Mouse (Mus musculus): Measurements from ENCODE around the gene Dnajc11. TPM values are rescaled to one million over a fixed set of nuclear protein-coding genes. Genes with fewer than 3 reads are reported as not detected.

Gene Dnajc11
- polyA plus RNA-seq, 1 experiment from 2014 or later = 73.2 TPM

- no peak overlapping the region for H3K27ac ChIP-seq
- WGBS = 76% methylated on average over 12 of the region's 12 CpGs
- no peaks in the 10 kb centered on the region for H3K27me3 ChIP-seq (replicated peaks)
- H3K9ac ChIP-seq = no peak overlapping the region
- no peak for ATAC-seq
- no peak overlapping the region for H3K4me3 ChIP-seq (replicated peaks)
- H3K4me2 ChIP-seq (replicated peaks) = no peak overlapping the region
- H3K9me3 ChIP-seq = no peaks in the 10 kb centered on the region
- H3K4me1 ChIP-seq (replicated peaks) = peaks cover 34% of the 10 kb centered on the region
- H3K36me3 ChIP-seq = peaks cover 44% of the 10 kb centered on the region
These were observed 88.1 kb downstream of the Dnajc11 start for GRCm38 (mm10) chr4:152021568-152022097.

GRCm38 (mm10) chr4:152022506-152022905 is 89.0 kb downstream of the Dnajc11 start:
- H3K4me1 ChIP-seq (replicated peaks) = peaks cover 37% of the 10 kb centered on the region
- H3K9me3 ChIP-seq = no peaks in the 10 kb centered on the region
- H3K9ac ChIP-seq = no peak overlapping the region
- H3K36me3 ChIP-seq = peaks cover 44% of the 10 kb centered on the region
- H3K4me3 ChIP-seq (replicated peaks) = no peak overlapping the region
- ATAC-seq = no peak
- H3K27ac ChIP-seq = no peak overlapping the region
- H3K4me2 ChIP-seq (replicated peaks) = no peak overlapping the region
- 86% methylated on average over 8 of the region's 8 CpGs for whole genome bisulfite sequencing
- no peaks in the 10 kb centered on the region for H3K27me3 ChIP-seq (replicated peaks)

GRCm38 (mm10) chr4:152024525-152024924 is 91.0 kb downstream of the Dnajc11 start:
- H3K27ac ChIP-seq = no peak overlapping the region
- peaks cover 48% of the 10 kb centered on the region for H3K4me1 ChIP-seq (replicated peaks)
- no peaks in the 10 kb centered on the region for H3K9me3 ChIP-seq
- 90% methylated on average over 11 of the region's 11 CpGs for WGBS
- H3K4me3 ChIP-seq (replicated peaks) = no peak overlapping the region
- H3K4me2 ChIP-seq (replicated peaks) = no peak overlapping the region
- no peak for ATAC-seq
- no peak overlapping the region for H3K9ac ChIP-seq
- H3K36me3 ChIP-seq = peaks cover 33% of the 10 kb centered on the region
- no peaks in the 10 kb centered on the region for H3K27me3 ChIP-seq (replicated peaks)

DNA sequence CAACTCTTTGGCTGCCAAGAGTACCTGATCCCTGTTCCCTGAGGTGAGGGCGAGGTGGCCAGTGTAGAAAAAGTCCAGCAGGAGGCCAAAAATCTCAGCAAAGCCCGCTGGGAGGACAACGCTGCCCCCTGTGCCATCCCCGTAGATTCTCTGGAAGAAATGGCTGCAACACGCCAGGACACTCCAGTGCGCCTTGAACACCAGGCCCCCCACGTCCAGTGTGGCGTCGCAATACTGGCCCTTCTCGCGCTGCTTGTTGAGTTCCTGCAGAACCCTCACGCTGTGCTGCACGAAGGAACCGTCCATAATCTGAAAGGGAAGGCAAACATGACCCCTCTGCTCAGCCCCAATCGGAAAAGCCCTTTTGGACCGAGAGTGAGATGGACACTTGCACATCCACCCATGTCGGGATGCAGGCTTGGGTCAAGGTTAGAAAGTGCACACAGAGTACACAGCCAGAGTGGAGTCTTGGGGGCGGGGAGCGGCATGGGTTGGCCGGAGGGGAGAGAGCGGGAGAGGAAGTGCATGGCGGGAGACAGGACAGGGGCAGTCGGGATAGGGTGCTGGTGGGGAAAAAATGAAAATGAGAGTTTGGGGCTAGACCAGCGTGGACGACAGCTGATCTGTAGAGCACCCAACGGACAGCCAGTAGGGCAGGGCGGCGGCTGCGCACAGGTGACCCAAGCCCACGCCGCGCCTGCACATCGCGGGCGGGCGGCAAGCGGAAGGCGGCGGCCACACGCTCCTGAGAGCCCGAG is 93.4 kb downstream of the Dnajc11 start:
- peak overlapping the region; percentile 87 for H3K9ac ChIP-seq
- H3K4me2 ChIP-seq (replicated peaks) = peak overlapping the region; percentile 97
- peak overlapping the region; percentile 58 for H3K27ac ChIP-seq
- H3K27me3 ChIP-seq (replicated peaks) = no peaks in the 10 kb centered on the region
- ATAC-seq = peak; percentile 73
- peaks cover 10% of the 10 kb centered on the region; the same call in 1 of the 2 replicates for H3K36me3 ChIP-seq
- H3K4me1 ChIP-seq (replicated peaks) = peaks cover 48% of the 10 kb centered on the region
- H3K9me3 ChIP-seq = no peaks in the 10 kb centered on the region
- peak overlapping the region; percentile 81 for H3K4me3 ChIP-seq (replicated peaks)
- WGBS = 1% methylated on average over 41 of the region's 41 CpGs

DNA sequence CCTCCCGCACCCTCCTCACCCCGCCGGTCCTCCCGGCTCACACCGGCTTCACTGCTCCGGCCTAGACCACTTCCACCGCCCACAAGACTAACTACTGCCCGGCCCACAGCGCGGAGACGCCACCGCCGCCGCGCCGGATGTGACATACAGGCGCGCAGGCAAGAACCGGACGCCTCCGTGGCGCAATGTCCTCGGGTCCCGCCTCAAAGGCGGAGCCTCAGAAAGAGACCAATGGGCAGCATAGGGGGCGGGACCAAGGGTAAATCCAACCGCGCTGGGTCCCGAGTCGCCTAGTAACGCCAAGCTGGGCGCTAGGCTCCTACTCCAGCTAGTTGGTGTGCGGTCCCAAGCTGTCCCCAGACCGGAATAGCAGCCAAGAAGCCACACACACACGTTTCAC is 94.0 kb downstream of the Dnajc11 start, which contains the start of gene Zbtb48:
Zbtb48 (minus strand) TSS at position 148 of the 400 bp plus-strand sequence.
- ATAC-seq = peak; percentile 99
- under 1% methylated on average over 35 of the region's 35 CpGs for WGBS
- Histone ChIP-seq H3K4me1 (replicated peaks) (peaks cover 48% of the 10 kb centered on the region), H3K27ac (peak within 1 kb of the TSS; percentile 58), H3K4me3 (replicated peaks) (peak within 1 kb of the TSS; percentile 81), H3K9me3 (no peaks in the 10 kb centered on the region), H3K27me3 (replicated peaks) (no peaks in the 10 kb centered on the region), H3K36me3 (peaks cover 8% of the 10 kb centered on the region; the same call in 1 of the 2 replicates), H3K4me2 (replicated peaks) (peak within 1 kb of the TSS; percentile 97), H3K9ac (peak within 1 kb of the TSS; percentile 87)

DNA sequence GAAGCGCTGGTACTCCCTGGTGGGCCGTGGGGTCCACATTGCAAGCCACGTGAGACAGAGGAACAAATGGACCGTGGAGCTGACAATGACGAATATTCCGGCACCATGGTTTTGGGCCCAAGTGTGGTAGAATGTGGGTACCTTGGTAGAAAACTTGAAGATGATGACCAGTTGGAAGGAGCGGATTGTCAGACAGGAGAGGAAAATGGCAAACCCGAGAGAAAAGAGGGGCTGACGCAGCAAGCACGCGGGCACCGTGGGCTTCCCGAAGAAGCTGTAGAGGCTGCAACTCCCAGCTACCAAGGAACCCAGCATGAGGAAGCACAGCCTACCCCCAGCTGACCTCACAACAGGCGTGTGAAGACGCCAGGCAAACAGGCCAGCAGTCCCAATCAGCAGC is 95.0 kb downstream of the Dnajc11 start:
- no peaks in the 10 kb centered on the region for H3K9me3 ChIP-seq
- H3K27me3 ChIP-seq (replicated peaks) = no peaks in the 10 kb centered on the region
- H3K4me2 ChIP-seq (replicated peaks) = peak overlapping the region; percentile 97
- ATAC-seq = no peak
- 62% methylated on average over 15 of the region's 15 CpGs for WGBS
- no peak overlapping the region for H3K27ac ChIP-seq
- peaks cover 45% of the 10 kb centered on the region for H3K4me1 ChIP-seq (replicated peaks)
- peak overlapping the region; percentile 87 for H3K9ac ChIP-seq
- H3K36me3 ChIP-seq = peaks cover under 1% of the 10 kb centered on the region; the same call in 1 of the 2 replicates
- H3K4me3 ChIP-seq (replicated peaks) = peak overlapping the region; percentile 81; the same call in 1 of the 2 replicates

GRCm38 (mm10) chr4:152029087-152029486 is 95.6 kb downstream of the Dnajc11 start:
- no peak overlapping the region for H3K4me3 ChIP-seq (replicated peaks)
- 44% methylated on average over 5 of the region's 5 CpGs for WGBS
- peaks cover 39% of the 10 kb centered on the region for H3K4me1 ChIP-seq (replicated peaks)
- no peaks in the 10 kb centered on the region for H3K27me3 ChIP-seq (replicated peaks)
- no peak overlapping the region for H3K27ac ChIP-seq
- H3K4me2 ChIP-seq (replicated peaks) = no peak overlapping the region
- no peak overlapping the region; the same call in 1 of the 2 replicates for H3K9ac ChIP-seq
- no peak for ATAC-seq
- H3K9me3 ChIP-seq = no peaks in the 10 kb centered on the region
- H3K36me3 ChIP-seq = no peaks in the 10 kb centered on the region

GRCm38 (mm10) chr4:152029997-152030396 is 96.5 kb downstream of the Dnajc11 start:
- no peaks in the 10 kb centered on the region for H3K9me3 ChIP-seq
- H3K27ac ChIP-seq = no peak overlapping the region
- no peak overlapping the region for H3K4me3 ChIP-seq (replicated peaks)
- no peak overlapping the region for H3K9ac ChIP-seq
- H3K4me1 ChIP-seq (replicated peaks) = peaks cover 31% of the 10 kb centered on the region
- no peaks in the 10 kb centered on the region for H3K27me3 ChIP-seq (replicated peaks)
- H3K36me3 ChIP-seq = no peaks in the 10 kb centered on the region
- no peak for ATAC-seq
- H3K4me2 ChIP-seq (replicated peaks) = no peak overlapping the region
- WGBS = 74% methylated on average over 4 of the region's 4 CpGs

Other genes starting within 250 kb of the Dnajc11 start
- 70.2 and 75.7 TPM in 2 replicates for gene Camta1, start 71.8 kb upstream of the Dnajc11 start, polyA plus RNA-seq (2015; fragmentation: Nextera tagmentation; extraction: Ambion mirVana)
- 31.2 and 32.0 TPM in 2 replicates for gene Thap3, start 55.3 kb downstream of the Dnajc11 start, polyA plus RNA-seq (2015; fragmentation: Nextera tagmentation; extraction: Ambion mirVana)
- 20.4 and 21.0 TPM in 2 replicates for gene Phf13, start 62.6 kb downstream of the Dnajc11 start, polyA plus RNA-seq (2015; fragmentation: Nextera tagmentation; extraction: Ambion mirVana)
- gene Klhl21, start 75.1 kb downstream of the Dnajc11 start, polyA plus RNA-seq (2015; fragmentation: Nextera tagmentation; extraction: Ambion mirVana) = 10.6 and 10.9 TPM in 2 replicates
- 15.6 and 19.0 TPM in 2 replicates for gene Zbtb48, start 94.0 kb downstream of the Dnajc11 start, polyA plus RNA-seq (2015; fragmentation: Nextera tagmentation; extraction: Ambion mirVana)
- 0.19 and 0.44 TPM in 2 replicates for gene Tas1r1, start 104.9 kb downstream of the Dnajc11 start, polyA plus RNA-seq (2015; fragmentation: Nextera tagmentation; extraction: Ambion mirVana)
- gene Nol9, start 105.6 kb downstream of the Dnajc11 start, polyA plus RNA-seq (2015; fragmentation: Nextera tagmentation; extraction: Ambion mirVana) = 31.3 and 31.7 TPM in 2 replicates
- gene Plekhg5, start 138.8 kb downstream of the Dnajc11 start, polyA plus RNA-seq (2015; fragmentation: Nextera tagmentation; extraction: Ambion mirVana) = 11.0 and 12.9 TPM in 2 replicates
- 1.4 and 1.5 TPM in 2 replicates for gene Tnfrsf25, start 182.2 kb downstream of the Dnajc11 start, polyA plus RNA-seq (2015; fragmentation: Nextera tagmentation; extraction: Ambion mirVana)
- 29.2 and 30.8 TPM in 2 replicates for gene Espn, start 218.7 kb downstream of the Dnajc11 start, polyA plus RNA-seq (2015; fragmentation: Nextera tagmentation; extraction: Ambion mirVana)
- gene Hes2, start 225.2 kb downstream of the Dnajc11 start, polyA plus RNA-seq (2015; fragmentation: Nextera tagmentation; extraction: Ambion mirVana) = 0.30 and 0.42 TPM in 2 replicates
- gene Acot7, start 244.4 kb downstream of the Dnajc11 start, polyA plus RNA-seq (2015; fragmentation: Nextera tagmentation; extraction: Ambion mirVana) = 57.8 and 60.0 TPM in 2 replicates

All from intestine, embryonic 15.5 days (tissue).